Mouse (Mus musculus) erythroblast, embryonic 14.5 days (primary cell): ENCODE measurements around the gene Uxs1.

Experiments used
- GATA1 ChIP-seq: IDR thresholded peaks from 2 replicates; pipeline ENCODE4 v1.6.1; 2012; ENCODE audit warnings: low read length, inconsistent platforms, mixed read lengths
- TAL1 ChIP-seq: IDR thresholded peaks from 3 replicates; pipeline ENCODE4 v1.6.1; 2012; ENCODE audit warnings: low read length, inconsistent platforms, mixed read lengths

- TF ChIP-seq TAL1 (no peak), GATA1 (no peak)
These were observed 5.8 kb downstream of the Uxs1 start for GRCm38 (mm10) chr1:43821804-43822203.
